Mouse (Mus musculus): ENCODE results near the gene Glis1.

Glis1 gene

DNA sequence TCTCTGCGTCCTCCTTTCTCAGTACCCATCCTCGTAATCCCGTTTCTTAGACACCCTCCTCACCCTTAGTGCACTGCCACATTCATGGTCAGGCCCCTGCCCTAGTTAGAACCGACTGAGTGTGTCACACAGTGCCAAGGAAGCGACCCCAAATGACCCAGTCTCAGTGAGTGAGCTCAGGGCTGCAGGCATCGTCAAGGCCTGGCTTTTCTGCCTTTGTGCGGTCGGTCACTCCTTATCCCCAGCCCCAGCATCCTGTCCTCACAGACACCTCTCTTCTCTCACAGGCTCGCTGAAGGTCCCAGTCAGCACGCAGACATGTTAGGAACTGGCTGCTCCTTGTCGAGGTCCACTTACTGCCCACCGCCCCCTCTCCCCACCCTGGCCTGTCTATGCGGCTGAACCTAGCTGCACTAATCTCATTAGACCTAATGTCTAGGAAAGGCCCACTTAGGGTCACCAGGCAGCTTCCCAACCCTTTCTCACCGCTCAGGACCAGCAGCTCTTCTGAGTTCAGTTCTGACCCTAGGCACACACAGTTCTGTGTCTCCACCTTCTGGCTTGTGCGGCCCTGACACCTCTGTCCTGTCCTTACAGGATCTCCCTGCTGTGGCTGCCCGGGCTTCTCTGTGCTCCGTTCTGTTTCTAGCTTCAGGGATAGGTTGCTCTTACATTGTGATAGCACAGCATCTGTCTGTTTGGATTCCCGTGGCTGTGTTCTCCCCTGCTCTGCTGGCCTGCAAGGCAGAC is 18.1 kb downstream of the Glis1 start:
- DNase-seq (ENCODE audit: low spot score): no peak

DNA sequence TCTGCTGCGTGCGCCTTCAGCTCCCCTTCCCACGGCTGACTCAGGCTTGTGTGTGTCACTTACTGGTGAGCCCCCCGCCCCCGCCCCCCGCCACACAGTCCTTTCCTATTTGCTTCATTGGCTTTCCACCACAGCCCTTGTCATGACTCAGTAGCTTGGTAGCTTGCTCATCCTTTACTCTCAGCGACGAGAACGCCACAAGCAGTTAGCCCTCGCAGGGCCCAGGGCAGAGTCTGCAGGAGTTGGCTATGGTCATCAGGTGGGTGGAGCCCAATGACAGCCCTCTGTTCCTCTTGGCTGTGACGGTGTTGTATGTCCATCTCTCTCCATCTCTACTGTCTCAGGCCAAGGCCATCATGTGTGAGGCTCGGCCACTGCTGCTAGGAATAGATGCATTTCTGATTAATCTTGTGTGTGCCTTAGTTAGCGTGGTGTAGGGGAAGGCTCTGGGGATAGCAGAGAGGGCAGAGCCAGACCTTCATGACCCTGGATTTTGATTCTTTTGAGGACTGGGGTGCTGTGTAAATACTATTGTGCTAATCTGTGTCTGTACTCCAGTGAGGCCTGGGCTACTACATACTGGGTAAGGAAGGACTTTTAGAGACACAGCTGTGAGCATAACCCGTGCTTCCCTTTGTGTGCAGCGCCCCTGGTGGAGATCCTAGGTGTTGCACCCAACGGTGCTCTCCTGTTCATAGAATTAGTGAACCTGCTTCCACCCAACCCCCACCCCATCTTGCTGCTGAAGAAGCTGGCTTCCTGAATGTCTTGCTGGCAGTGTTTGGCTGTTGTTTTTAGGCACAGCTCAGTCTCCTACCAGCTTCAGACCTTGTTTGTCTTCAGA is 19.0 kb downstream of the Glis1 start:
- peak; percentile 57 for DNase-seq (ENCODE audit: low spot score)

GRCm38 (mm10) chr4:107457602-107458001 is 23.2 kb downstream of the Glis1 start:
- no peak for DNase-seq (ENCODE audit: low spot score)

DNA sequence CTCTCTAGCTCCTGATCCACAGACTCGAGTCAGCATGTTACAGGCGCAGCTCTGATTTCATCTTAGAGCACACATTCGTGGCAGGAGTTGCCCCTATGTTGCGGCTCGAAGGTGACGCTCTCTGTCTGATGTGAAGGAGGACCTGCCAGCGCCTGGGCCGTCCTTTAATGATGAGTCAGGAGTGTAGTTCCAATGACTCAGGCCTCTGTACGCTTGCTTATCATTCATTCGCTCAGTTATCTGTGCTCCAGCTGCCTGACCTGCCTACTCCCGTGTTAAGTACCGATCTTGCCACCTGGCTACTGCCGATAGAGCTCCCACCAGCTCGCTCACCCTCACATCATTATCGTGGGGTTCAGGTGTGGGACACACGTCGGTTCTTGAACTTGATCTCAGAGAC is 24.5 kb downstream of the Glis1 start:
- no peak for DNase-seq (ENCODE audit: low spot score)

DNA sequence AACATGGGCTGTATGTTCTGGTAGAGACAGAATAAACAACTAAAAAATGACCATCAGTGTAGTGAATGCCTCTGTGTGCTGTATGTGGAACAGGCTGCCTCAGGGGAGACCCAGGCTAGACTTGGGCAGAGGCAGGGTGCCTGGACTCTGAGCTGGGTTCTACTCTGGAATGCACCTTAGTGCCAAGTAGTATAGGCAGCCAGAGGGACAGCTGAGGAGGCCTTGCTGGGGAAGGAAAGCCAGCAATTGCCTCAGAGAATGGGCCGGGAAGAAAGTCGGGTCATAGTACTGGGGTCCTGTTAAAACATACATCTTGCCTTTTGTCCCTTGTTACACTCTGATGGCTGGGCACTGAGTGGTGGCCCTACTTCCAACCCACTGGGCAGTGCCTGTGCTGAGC is 25.1 kb downstream of the Glis1 start:
- DNase-seq (ENCODE audit: low spot score): no peak

DNA sequence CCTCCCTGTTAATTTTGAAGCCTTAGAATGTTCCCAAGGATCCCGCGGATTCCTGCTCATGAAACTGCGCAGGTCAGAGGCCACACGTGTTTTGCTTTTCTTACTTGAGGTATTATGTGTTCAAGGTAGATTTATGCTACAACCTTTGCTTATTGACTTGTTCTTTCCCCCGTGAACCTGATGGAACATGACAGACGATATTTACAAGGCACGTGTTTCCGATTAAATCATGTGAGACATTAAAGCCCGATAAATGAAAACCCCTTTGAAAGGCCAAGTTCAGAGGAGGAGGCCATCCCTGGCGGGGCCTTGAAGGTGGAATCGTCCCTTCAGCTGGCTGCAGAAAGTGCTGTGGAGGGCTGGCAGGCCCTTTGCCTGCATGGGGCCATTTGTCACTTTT is 26.1 kb downstream of the Glis1 start:
- no peak for DNase-seq (ENCODE audit: low spot score)

GRCm38 (mm10) chr4:107467831-107468230 is 33.4 kb downstream of the Glis1 start:
- DNase-seq (ENCODE audit: low spot score): no peak

GRCm38 (mm10) chr4:107468264-107468663 is 33.9 kb downstream of the Glis1 start:
- no peak for DNase-seq (ENCODE audit: low spot score)

DNA sequence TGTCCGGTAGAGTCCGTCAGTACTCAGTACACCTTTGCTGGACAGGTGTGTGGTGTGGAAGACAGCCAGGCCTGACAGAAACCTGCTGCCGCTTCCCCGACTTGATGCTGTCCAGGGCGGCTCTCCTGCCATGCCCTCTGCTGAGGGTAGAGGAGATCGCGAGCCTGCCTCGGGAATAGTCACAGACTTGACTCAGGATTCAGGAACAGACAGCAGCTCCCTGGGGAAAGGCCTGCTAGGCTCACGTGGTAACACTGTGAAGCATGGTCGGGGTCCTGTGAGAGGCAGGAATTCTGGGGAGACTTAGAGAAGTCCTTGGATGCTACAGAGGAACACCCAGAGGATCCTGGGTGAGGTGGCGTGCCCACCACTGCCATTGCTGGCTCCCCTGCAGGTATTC is 34.4 kb downstream of the Glis1 start:
- DNase-seq (ENCODE audit: low spot score): no peak

GRCm38 (mm10) chr4:107476266-107476665 is 41.9 kb downstream of the Glis1 start:
- DNase-seq (ENCODE audit: low spot score): no peak

GRCm38 (mm10) chr4:107479015-107479414 is 44.6 kb downstream of the Glis1 start:
- DNase-seq (ENCODE audit: low spot score): no peak

DNA sequence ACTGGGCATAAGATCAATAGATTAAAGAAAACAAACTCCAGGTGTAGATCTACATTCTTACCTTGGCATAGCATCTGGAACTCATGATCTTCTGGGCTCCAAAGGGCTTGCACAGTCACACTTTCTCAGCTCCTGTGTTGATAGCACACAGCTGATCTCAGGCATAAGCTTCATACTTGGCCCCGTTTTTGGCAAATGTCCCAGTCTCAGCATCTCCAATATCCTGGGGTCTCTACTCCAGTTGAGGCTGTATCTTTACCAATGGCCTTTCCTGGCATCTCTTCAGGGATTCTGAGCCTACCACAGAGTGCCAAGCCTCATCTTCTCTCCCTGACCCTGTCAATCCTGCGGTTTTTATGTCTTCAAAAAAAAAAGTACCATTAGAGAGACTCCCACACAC is 48.1 kb downstream of the Glis1 start:
- DNase-seq (ENCODE audit: low spot score): no peak

DNA sequence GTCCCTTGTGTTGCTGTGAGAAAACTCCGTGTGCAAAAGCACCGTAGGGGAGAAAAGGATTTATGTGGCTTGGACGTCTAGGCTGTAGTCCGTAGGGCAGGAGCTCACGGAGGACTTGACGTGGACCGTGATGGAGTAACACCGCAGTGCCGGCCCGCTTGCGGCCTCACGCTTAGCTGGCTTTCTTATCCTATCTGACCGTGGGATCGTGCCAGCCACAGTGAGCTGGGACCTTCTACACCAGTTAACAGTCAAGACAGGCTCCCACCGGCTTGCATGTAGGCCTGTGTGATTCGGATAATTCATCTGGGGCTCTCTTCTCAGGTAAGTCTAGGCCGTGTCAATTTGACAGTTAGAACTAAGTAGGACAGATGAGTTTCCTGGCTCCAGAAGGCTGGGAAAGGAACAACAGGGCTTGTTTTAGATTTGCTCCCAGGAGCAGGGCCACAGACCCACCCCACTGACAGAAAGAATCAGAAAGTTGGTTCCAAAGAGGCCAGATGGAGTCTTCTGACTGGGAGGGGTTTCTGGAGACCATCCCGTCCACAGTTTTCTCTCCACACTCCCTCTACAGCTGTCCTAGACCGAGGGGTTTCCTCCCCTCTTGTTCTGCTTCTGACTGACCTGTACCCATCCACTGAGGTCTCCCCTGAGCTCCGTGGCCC is 49.3 kb downstream of the Glis1 start:
- no peak for DNase-seq (ENCODE audit: low spot score)

GRCm38 (mm10) chr4:107484221-107484575 is 49.8 kb downstream of the Glis1 start:
- DNase-seq (ENCODE audit: low spot score): no peak

DNA sequence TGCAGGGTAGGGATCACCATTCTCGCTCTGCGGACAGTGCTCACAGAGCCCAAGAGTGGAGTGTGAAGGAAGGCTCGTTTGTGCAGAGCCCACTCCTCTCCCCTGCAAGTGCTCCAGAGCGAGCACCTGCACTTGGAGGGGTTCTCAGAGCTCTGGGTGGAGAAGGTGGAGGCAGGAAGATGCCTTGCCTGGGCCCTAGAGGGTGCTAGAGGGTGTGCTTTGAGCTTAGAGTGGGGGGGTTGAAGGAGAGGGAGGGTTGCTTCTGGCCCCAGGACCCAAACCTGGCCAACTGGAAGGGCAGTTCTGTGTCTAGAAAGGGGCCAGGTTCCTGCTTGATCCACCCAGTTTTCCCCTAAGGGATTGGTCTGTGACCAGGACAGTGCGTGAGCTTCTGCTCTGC is 51.5 kb downstream of the Glis1 start:
- no peak for DNase-seq (ENCODE audit: low spot score)

GRCm38 (mm10) chr4:107489121-107489840 is 54.9 kb downstream of the Glis1 start:
- DNase-seq (ENCODE audit: low spot score): no peak

GRCm38 (mm10) chr4:107492991-107493390 is 58.6 kb downstream of the Glis1 start:
- DNase-seq (ENCODE audit: low spot score): no peak

DNA sequence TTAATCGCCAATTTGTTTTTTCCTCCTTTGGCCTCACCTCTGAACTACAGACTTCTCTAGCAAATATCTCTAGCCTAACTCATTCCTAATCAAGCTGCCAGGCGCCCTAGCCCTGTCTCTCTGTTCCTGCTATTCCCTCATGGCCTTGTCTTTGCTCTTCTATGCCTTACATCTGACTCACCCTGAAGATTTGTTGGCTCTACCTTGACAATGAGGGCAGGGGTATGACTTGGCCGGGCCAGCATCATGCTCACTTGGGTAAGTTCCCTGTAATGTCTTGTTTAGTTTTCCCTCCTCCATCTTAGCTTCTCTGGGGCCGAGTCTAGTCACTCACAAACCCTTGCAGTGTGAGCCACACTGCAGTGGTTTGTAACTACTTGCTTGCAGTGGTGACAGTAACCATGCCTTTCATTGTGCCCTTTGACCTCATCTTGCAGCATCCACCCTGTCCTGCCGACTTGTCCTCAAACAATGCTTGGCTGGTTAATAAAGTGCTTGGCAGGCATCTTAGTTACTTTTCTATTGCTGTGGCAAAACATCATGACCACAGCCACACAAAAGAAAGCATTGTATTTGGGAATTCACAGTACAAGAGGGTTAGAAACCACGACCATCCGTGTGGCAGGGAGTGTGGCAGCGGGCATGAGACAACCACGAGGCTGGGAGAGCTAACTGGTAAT is 61.5 kb downstream of the Glis1 start:
- DNase-seq (ENCODE audit: low spot score): no peak

DNA sequence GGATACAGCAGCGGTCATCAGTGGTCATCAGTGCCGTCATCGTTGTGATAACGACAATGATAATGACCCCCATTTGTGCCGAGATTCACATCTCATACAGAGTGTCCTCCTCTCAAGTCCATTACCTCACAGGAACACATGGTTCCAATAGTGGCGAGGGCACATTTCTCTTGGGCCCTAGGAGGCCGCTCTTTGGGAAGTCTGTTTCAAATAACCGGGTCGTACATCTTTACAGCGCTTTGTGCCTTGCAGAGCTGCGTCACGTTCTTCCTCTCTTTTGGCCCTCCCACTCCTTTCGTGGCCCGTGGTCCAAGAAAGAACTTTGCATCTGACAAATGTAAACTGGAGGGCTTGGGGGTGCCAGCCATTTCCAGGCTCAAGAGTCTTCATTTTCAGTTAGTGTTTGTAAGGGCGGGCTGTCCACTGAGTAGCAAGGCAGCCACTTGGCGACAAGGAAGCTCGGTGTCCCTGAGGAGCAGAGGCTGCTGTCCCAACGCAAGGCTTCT is 63.1 kb downstream of the Glis1 start:
- DNase-seq (ENCODE audit: low spot score): no peak

DNA sequence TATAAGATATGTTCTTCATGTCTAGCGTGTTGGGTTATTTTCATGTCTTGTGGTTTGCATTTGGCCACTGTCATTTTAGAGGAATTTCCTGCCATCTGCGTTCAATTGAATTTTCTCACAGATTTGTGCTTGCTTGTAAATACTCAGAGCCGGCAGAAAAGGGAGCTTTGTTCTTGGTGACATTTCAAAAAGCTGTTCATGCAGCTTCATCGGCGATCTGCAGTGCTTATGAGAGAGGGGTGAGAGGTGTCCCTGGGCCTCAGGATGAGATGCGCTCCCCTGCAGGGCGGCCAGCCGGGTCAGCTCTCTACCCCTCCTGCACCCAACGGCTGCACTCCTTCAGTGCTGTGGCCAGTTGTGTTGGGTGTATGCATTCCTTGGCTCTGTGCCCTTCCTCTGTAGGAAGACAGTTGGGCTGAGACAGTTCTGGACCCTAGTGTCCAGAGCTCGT is 68.2 kb downstream of the Glis1 start:
- DNase-seq (ENCODE audit: low spot score): no peak

DNA sequence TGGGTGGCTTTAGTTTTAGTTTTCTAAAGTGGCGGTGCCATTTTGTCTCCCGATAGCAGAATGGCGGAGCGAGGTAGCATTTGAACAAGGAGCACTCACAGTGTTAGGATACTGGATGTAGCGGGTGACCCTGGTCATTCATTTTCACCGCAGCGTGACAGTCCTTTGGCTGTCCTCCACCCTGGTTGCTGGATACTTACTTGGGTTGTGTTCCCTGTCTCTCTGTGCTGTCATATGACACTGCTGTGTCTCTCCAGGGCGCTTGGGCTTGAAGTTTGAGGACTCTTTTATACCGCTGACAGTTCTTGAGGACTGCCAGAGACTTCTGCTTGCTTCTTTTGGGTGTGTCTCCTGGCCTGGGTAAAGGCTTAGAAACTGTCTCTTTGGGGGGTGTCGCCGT is 80.6 kb downstream of the Glis1 start:
- no peak for DNase-seq (ENCODE audit: low spot score)
